Mouse (Mus musculus) G1E (cell line): ENCODE measurements around the gene Ccn6. TPM values are rescaled to one million over a fixed set of nuclear protein-coding genes. Genes with fewer than 3 reads are reported as not detected.

Experiments
- ATAC-seq: 2 replicates; pipeline ENCODE4 v1.8.0; 2016; ENCODE audit warnings: mild to moderate bottlenecking; ENCODE audit not compliant: insufficient number of reproducible peaks, poor library complexity, low FRiP score, severe bottlenecking; ENCODE audit errors: extremely low read depth
- DNase-seq: peaks from one replicate; pipeline ENCODE4 v3.0.0; 2012; ENCODE audit warnings: low spot score
- H3K27me3 ChIP-seq: 2 replicates; pipeline ENCODE4 v1.6.1; 2012; ENCODE audit warnings: mild to moderate bottlenecking, low read length, inconsistent platforms; ENCODE audit not compliant: insufficient read depth
- H3K36me3 ChIP-seq: replicated peaks from 2 replicates; pipeline ENCODE3; 2012; ENCODE audit warnings: mild to moderate bottlenecking, inconsistent platforms
- H3K4me1 ChIP-seq: 2 replicates; pipeline ENCODE4 v1.6.1; 2012; ENCODE audit warnings: low read depth, low read length, inconsistent platforms, mixed read lengths; ENCODE audit not compliant: insufficient read depth
- H3K4me3 ChIP-seq: 2 replicates; pipeline ENCODE4 v1.5.1; 2012; ENCODE audit warnings: low read depth, mild to moderate bottlenecking, inconsistent platforms, low read length, moderate library complexity, mixed read lengths
- H3K9me3 ChIP-seq: replicated peaks from 2 replicates; pipeline ENCODE4 v1.6.1; 2012; ENCODE audit warnings: inconsistent platforms
- CTCF ChIP-seq: IDR thresholded peaks from 2 replicates; pipeline ENCODE4 v1.5.1; 2012; ENCODE audit warnings: low read depth, low read length, inconsistent platforms, mixed read lengths
- GATA1 ChIP-seq: IDR thresholded peaks from 2 replicates; pipeline ENCODE4 v1.6.1; 2012; ENCODE audit warnings: borderline replicate concordance, low read length, inconsistent platforms, mixed read lengths
- GATA2 ChIP-seq: IDR thresholded peaks from 2 replicates; pipeline ENCODE4 v1.6.1; 2012; ENCODE audit warnings: low read depth, low read length, inconsistent platforms, borderline replicate concordance
- POLR2AphosphoS5 ChIP-seq: IDR thresholded peaks from 2 replicates; pipeline ENCODE4 v1.6.1; 2012; ENCODE audit warnings: low read depth, low read length, inconsistent platforms; ENCODE audit not compliant: insufficient replicate concordance
- TAL1 ChIP-seq: conservative IDR thresholded peaks from 2 replicates; pipeline ENCODE4 v1.6.1; 2012; ENCODE audit warnings: low read depth, low read length, inconsistent platforms, mixed read lengths
- polyA plus RNA-seq: library from polyadenylated mRNA; stranded (reverse); fragments of >175 nt; gene quantifications from 2 replicates; pipeline ENCODE4 v1.2.3, GENCODE M21; 2012
- total RNA-seq, 2 experiments: library from RNA; stranded (forward) in 1 of 2; stranded (reverse) in 1 of 2; fragments of 200-1000 nt in 1 of 2; fragments of >200 nt in 1 of 2; fragmentation: Nextera tagmentation in 1 of 2; gene quantifications; 2 replicates each; pipeline ENCODE4 v1.2.3; 2014 to 2017

Ccn6 gene
- total and polyA plus RNA-seq, 3 experiments: not detected

DNA sequence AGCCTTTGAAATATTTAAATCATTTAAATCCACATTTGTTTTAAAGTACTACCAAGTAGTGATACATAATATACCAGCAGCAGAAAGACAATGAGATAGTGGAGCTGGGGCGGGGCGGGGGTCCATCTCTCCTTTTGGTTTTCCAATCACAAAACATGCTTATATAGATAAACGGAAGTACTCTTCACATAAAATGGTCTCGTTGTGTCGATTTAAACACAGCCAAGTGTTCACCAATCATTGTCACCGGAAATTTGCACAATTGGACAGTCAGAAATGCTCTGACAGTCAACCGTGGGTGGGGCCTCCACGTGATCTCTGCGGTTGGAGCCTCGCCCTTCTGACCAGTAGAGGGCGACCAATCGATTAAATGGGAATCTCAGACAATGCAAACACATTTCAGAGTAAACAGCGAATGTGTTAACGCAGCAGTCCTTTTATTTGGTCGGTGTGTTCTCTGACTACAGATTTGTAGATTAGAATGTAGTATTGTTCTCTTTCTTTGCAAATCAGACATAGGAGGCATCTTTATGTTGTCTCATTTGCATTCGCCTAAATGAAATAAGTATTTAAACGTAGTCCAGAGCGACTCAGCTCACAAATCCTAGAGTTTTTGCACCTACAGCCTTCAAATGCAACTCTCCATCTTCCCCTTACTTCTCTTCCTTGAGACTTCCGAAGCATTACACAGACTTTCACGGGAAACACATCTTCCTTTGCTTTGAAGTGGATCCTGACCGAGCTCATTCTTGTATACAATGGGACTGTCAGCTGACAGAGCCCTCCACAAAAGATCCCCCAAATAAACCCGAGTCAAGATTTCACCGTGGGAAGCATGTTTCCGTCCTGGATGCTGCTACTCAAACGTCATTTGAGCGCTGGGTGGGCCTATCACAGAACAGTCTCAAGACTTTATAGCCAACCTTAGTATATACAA, 8.3 kb upstream of the Ccn6 start:
- DNase-seq (peak; percentile 75), ATAC-seq (peak; percentile 89)

DNA sequence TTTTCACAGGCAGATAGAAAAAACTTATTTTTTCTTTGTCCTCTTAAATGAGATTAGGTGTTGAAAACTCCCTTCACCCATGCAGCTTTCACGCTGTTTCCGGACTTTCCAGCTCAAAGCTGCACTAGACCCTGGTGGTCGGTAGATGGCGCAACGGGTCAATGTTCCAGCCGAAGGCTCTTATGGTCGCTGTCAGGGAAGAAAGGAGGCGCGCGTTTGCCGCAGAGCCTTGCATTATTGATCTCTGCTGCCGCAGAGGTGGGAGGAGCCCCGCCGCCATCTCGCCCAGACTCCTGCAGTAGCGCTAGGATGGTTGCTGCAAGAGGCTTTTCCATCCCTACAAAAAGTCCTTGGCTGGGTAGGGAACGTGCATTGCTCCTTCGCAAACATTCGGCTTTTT, 7.5 kb upstream of the Ccn6 start:
- H3K4me1 ChIP-seq: peaks cover 54% of the 10 kb centered on the region
- ATAC-seq: peak; percentile 76
- DNase-seq: peak; percentile 80
- H3K9me3 ChIP-seq: no peaks in the 10 kb centered on the region
- H3K4me3 ChIP-seq: peak overlapping the region; percentile 70
- H3K36me3 ChIP-seq: no peaks in the 10 kb centered on the region
- peaks cover 30% of the 10 kb centered on the region for H3K27me3 ChIP-seq
- TF ChIP-seq CTCF (peak; percentile 64), TAL1 (no peak), GATA2 (no peak)

More for the DNA sequence above, 8.3 kb upstream of the Ccn6 start:
- Histone ChIP-seq H3K36me3 (peaks cover 2% of the 10 kb centered on the region), H3K9me3 (peaks cover 3% of the 10 kb centered on the region), H3K4me3 (peak overlapping the region; percentile 70), H3K4me1 (peaks cover 61% of the 10 kb centered on the region), H3K27me3 (peaks cover 24% of the 10 kb centered on the region)
- no peak for TF ChIP-seq TAL1
- TF ChIP-seq GATA1: no peak
- peak; percentile 55 for TF ChIP-seq CTCF
- no peak for TF ChIP-seq GATA2
- no peak for TF ChIP-seq POLR2AphosphoS5

DNA sequence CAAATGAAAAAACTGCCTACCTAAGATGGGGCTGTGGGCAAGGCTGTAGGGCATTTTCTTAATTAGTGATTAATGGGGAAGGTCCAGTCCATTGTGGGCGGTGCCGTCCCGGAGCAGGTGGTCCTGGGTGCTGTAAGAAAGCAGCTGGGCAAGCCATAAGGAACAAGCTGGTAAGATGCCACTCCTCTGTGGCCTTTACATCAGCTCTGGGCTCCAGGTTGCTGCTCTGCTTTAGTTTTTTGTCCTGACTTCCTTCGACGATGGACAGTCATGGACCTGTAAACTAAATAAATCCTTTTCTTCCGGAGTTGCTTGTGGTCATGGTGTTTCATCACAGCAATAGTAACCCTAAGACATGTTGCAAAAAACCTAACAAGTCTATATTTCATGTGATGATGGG, 7.1 kb upstream of the Ccn6 start:
- Histone ChIP-seq H3K4me1 (peaks cover 51% of the 10 kb centered on the region), H3K4me3 (peak overlapping the region; percentile 54; the same call in 1 of the 2 replicates), H3K36me3 (no peaks in the 10 kb centered on the region), H3K27me3 (peaks cover 33% of the 10 kb centered on the region), H3K9me3 (no peaks in the 10 kb centered on the region)
- ATAC-seq (no peak), DNase-seq (no peak)
- TF ChIP-seq TAL1 (no peak), GATA1 (no peak), CTCF (no peak), POLR2AphosphoS5 (no peak), GATA2 (no peak)

DNA sequence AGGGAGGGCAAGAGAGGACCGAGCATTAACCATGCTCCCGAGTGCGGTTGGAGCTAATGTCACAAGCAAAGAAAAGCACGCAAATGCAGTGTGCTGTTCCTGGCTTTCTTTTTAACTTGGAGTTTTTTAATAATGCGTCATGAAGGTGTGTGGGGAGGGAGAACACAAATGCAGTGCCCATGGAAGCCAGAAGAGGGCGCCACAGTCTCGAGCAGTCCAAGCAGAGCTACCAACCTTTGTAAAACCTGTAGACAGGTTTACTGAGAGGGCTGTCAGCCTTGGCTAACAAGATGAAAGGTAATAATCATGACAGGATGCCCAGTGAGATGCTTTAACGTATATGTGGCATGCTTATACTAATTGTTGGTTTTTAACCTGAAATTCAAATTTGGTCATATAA, 6.6 kb upstream of the Ccn6 start:
- peak; percentile 31 for DNase-seq
- H3K4me3 ChIP-seq: no peak overlapping the region
- TF ChIP-seq CTCF (peak; percentile 90), TAL1 (no peak)

DNA sequence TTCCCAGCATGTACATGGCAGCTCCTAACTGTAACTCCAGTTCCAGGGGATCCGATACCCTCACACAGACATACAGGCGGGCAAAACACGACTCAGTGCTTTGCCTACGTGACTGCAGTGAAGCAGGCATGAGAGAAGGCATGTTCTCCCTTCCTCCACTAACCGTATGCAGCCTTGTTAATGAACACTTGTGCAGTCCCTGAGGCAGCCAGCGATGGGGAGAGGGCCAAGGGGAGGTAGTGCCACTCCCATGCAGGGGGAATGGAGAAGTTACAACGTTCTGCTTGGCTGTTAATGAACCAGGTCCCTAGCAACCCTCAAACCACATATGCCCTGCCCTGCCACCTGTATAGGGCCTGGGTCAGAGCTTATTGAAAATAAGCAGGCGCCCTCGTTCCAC, 6.0 kb upstream of the Ccn6 start:
- TF ChIP-seq CTCF (no peak), POLR2AphosphoS5 (no peak), TAL1 (no peak), GATA1 (no peak), GATA2 (no peak)
- DNase-seq (no peak), ATAC-seq (no peak)
- H3K36me3 ChIP-seq: no peaks in the 10 kb centered on the region
- peaks cover 43% of the 10 kb centered on the region for H3K27me3 ChIP-seq
- H3K4me3 ChIP-seq: no peak overlapping the region
- no peaks in the 10 kb centered on the region for H3K9me3 ChIP-seq
- H3K4me1 ChIP-seq: peaks cover 43% of the 10 kb centered on the region

More for the DNA sequence above, 6.6 kb upstream of the Ccn6 start:
- H3K36me3 ChIP-seq: no peaks in the 10 kb centered on the region
- peaks cover 48% of the 10 kb centered on the region for H3K4me1 ChIP-seq
- H3K9me3 ChIP-seq: no peaks in the 10 kb centered on the region
- peaks cover 38% of the 10 kb centered on the region for H3K27me3 ChIP-seq
- no peak for ATAC-seq

DNA sequence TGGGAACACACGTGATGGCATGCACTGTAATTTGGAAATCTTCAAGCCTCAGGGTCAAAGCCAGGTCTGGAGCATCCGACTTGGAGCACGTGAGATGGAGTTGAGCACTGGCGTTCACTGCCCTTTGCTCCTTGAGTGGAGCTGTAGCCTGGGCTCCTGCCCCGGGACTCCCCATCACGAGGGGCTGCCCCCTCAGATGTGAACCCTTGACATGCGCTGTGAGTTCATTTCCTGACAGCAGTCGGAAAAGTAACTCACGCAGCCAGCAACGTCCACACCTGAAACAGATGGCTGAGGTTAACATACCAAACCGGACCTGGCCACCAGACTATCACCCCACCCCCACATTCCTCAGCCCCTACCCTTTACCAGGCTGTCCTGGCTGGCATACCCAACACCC, 4.0 kb upstream of the Ccn6 start:
- H3K9me3 ChIP-seq: no peaks in the 10 kb centered on the region
- H3K4me1 ChIP-seq: peaks cover 30% of the 10 kb centered on the region
- ATAC-seq: no peak
- no peaks in the 10 kb centered on the region for H3K36me3 ChIP-seq
- H3K4me3 ChIP-seq: no peak overlapping the region
- DNase-seq: no peak
- TF ChIP-seq CTCF (no peak), POLR2AphosphoS5 (no peak), GATA2 (no peak), GATA1 (no peak), TAL1 (no peak)
- H3K27me3 ChIP-seq: peaks cover 59% of the 10 kb centered on the region

DNA sequence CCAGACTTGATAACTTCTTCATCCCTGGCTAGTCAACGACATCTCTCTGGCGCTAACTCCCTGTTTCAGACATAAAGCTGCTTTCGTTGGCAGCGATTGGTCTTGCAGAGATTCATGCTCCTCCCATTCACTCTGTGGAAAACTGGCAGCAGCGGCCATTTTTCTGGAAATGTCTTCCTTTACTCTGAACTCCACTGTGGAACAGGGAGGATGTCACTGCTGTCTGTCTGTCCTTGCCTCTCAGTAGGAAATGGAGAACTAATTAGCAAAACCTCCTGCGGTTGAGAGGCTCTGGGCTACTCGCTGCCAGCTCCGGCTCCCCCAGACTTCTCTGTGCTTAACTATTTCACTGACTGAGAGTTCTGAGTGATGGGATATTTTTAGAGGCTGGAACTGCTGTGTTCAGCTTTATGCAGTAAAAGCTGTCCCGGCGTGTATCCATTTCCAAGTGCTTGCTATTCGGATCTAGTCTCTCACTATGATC, 2.1 kb upstream of the Ccn6 start:
- no peak for TF ChIP-seq GATA2
- no peak for TF ChIP-seq GATA1
- TF ChIP-seq CTCF: no peak
- TF ChIP-seq POLR2AphosphoS5: no peak
- DNase-seq (no peak), ATAC-seq (no peak)
- H3K36me3 ChIP-seq: no peaks in the 10 kb centered on the region
- H3K4me1 ChIP-seq: peaks cover 13% of the 10 kb centered on the region
- no peaks in the 10 kb centered on the region for H3K9me3 ChIP-seq
- H3K4me3 ChIP-seq: no peak overlapping the region
- H3K27me3 ChIP-seq: peaks cover 64% of the 10 kb centered on the region
